Mouse (Mus musculus): ENCODE measurements at regions not wholly inside any gene's neighbourhood (a gene's known extent, or its start where the extent isn't known, plus 50 kb on each side); places are given as distances from the start of the nearest gene placed in this dataset.

- no peak for ATAC-seq (replicated peaks; ENCODE audit: low read depth, poor library complexity, severe bottlenecking)
These were observed 178.9 kb upstream of the Tecrl start for GRCm38 (mm10) chr5:83533901-83534300.

GRCm38 (mm10) chr5:83518661-83519060, 163.7 kb upstream of the Tecrl start:
- no peak for ATAC-seq (replicated peaks; ENCODE audit: low read depth, poor library complexity, severe bottlenecking)

- ATAC-seq (replicated peaks; ENCODE audit: low read depth, poor library complexity, severe bottlenecking) = peak; percentile 56; the same call in 1 of the 2 replicates
These were observed 129.1 kb upstream of the Tecrl start for GRCm38 (mm10) chr5:83484135-83484534.

GRCm38 (mm10) chr5:83440259-83440658, 85.3 kb upstream of the Tecrl start:
- ATAC-seq (replicated peaks; ENCODE audit: low read depth, poor library complexity, severe bottlenecking) = peak; percentile 84

GRCm38 (mm10) chr5:83436510-83436909, 81.5 kb upstream of the Tecrl start:
- no peak for ATAC-seq (replicated peaks; ENCODE audit: low read depth, poor library complexity, severe bottlenecking)

- no peak for ATAC-seq (replicated peaks; ENCODE audit: low read depth, poor library complexity, severe bottlenecking)
These were observed 66.7 kb upstream of the Tecrl start for GRCm38 (mm10) chr5:83421708-83422107.

- ATAC-seq (replicated peaks; ENCODE audit: low read depth, poor library complexity, severe bottlenecking) = no peak
These were observed 55.2 kb upstream of the Tecrl start for GRCm38 (mm10) chr5:83410221-83410620.

- no peak for ATAC-seq (replicated peaks; ENCODE audit: low read depth, poor library complexity, severe bottlenecking)
These were observed 50.4 kb upstream of the Tecrl start for GRCm38 (mm10) chr5:83405266-83405954.
